Mouse (Mus musculus): ENCODE results near the gene Grid1.

- TF ChIP-seq POLR2A (IDR thresholded peaks at IDR 0.05; ENCODE audit: low read depth, low read length) (no peak), CTCF (IDR thresholded peaks at IDR 0.05; ENCODE audit: borderline replicate concordance, insufficient read depth, low read length) (no peak)
These were observed 48.3 kb upstream of the Grid1 start for GRCm38 (mm10) chr14:34771601-34772000.

All from embryonic fibroblast, embryonic 13.5 days (primary cell).